Comparison of ENCODE assay signal across 21 mouse cellular contexts in the genomic region with DNA sequence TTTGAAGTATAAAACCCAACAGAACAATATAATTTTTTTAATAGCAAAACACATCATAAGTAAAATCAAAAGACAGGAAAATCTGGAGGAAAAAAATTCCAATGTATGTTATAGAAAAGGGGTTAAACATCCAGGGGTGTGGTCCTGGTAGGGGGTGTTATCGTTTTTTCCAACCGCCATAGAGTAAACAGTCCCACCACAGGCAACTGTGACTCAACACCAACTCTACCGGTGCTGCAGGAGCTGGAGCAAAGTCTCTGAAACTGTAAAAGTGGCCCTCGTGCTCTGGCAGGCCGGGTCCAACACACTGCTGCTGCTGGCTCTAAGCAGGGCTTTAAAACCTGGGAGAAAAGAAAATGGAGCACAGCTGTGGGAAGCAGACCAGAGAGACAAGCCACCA. TPM values are rescaled to one million over a fixed set of nuclear protein-coding genes. Genes with fewer than 3 reads are reported as not detected.
DNase-seq lines count a peak whose midpoint lies in the region; ATAC-seq and TF ChIP-seq lines count a peak whose summit lies in the region.
"Had no signal": no experiment of that assay in that cellular context is flagged by ENCODE, and none has a peak within 500 bp of the region (broad histone marks: within the 10 kb centered on the region; RNA-seq: fewer than 3 reads in every experiment).

No protein-coding gene starts in this region.

- TF ChIP-seq CTCF in MEL (IDR thresholded peaks at IDR 0.05 in 2 of 3, conservative IDR thresholded peaks at IDR 0.05 in 1 of 3; ENCODE audit: control insufficient read depth in 1 of 3, insufficient read depth in 1 of 3, low read depth in 2 of 3, low read length in 3 of 3, poor library complexity in 1 of 3, severe bottlenecking in 1 of 3): no peak

- 51% methylated on average over 5 of the region's 5 CpGs for WGBS in liver, embryonic 12.5 days (ENCODE audit: insufficient replicate concordance)
- 66% methylated on average over 5 of the region's 5 CpGs for WGBS in liver, embryonic 11.5 days

- no peak for ATAC-seq in liver, embryonic 12.5 days
- no peak for ATAC-seq in liver, embryonic 11.5 days (replicated peaks; ENCODE audit: low FRiP score)
- ATAC-seq in erythroblast, adult 5-6 weeks (replicated peaks; ENCODE audit: low FRiP score, poor library complexity, severe bottlenecking): no peak
- ATAC-seq: forebrain, embryonic 13.5 days; forebrain, embryonic 15.5 days; forebrain, postnatal 0 days had no signal

- H3K4me2 ChIP-seq in liver, embryonic 12.5 days: no peak overlapping the region
- H3K4me2 ChIP-seq in liver, embryonic 11.5 days: no peak overlapping the region
- H3K4me2 ChIP-seq: embryonic facial prominence, embryonic 13.5 days; embryonic facial prominence, embryonic 15.5 days; forebrain, embryonic 13.5 days; forebrain, embryonic 15.5 days had no signal

- no peak for TF ChIP-seq POLR2A in MEL (IDR thresholded peaks at IDR 0.05; ENCODE audit: control insufficient read depth in 1 of 2, insufficient read depth in 1 of 2, low read depth in 1 of 2, low read length in 2 of 2, poor library complexity in 1 of 2)

- TF ChIP-seq RAD21 in MEL (IDR thresholded peaks at IDR 0.05; ENCODE audit: low read depth, low read length): no peak

- H3K27me3 ChIP-seq in liver, embryonic 12.5 days (replicated peaks): 0 out of 2 replicates have a peak, but pooled peaks cover 4% of the 10 kb centered on the region
- no peaks in the 10 kb centered on the region for H3K27me3 ChIP-seq in liver, embryonic 11.5 days (replicated peaks; ENCODE audit: control insufficient read depth, insufficient read depth, low read length)
- no peaks in the 10 kb centered on the region for H3K27me3 ChIP-seq in MEL (ENCODE audit: control insufficient read depth in 1 of 2, insufficient read depth in 2 of 2, low read length in 2 of 2)
- H3K27me3 ChIP-seq: embryonic facial prominence, embryonic 13.5 days; embryonic facial prominence, embryonic 15.5 days; forebrain, embryonic 13.5 days; forebrain, embryonic 15.5 days had no signal

- H3K4me1 ChIP-seq in liver, embryonic 12.5 days: peaks cover 17% of the 10 kb centered on the region
- no peaks in the 10 kb centered on the region for H3K4me1 ChIP-seq in liver, embryonic 11.5 days (replicated peaks; ENCODE audit: control insufficient read depth, insufficient read depth, low read length)
- H3K4me1 ChIP-seq in MEL (ENCODE audit: control insufficient read depth in 1 of 2, insufficient read depth in 2 of 2, low read length in 2 of 2): peaks cover 2 to 10% of the 10 kb centered on the region in 2 experiments; a peak in 2 of 4 replicates
- H3K4me1 ChIP-seq: forebrain, embryonic 13.5 days had no signal

- H3K79me2 ChIP-seq in MEL (ENCODE audit: control insufficient read depth, insufficient read depth, low read length, poor library complexity): no peaks in the 10 kb centered on the region

- no peak overlapping the region for H3K9ac ChIP-seq in liver, embryonic 12.5 days
- no peak overlapping the region for H3K9ac ChIP-seq in liver, embryonic 11.5 days (ENCODE audit: low read depth, low read length)
- no peak overlapping the region for H3K9ac ChIP-seq in MEL (ENCODE audit: control insufficient read depth, low read depth, low read length, poor library complexity, severe bottlenecking)
- H3K9ac ChIP-seq: embryonic facial prominence, embryonic 13.5 days; embryonic facial prominence, embryonic 15.5 days; forebrain, embryonic 13.5 days; forebrain, embryonic 15.5 days; forebrain, postnatal 0 days had no signal

- H3K36me3 ChIP-seq in liver, embryonic 12.5 days: no peaks in the 10 kb centered on the region
- no peaks in the 10 kb centered on the region for H3K36me3 ChIP-seq in liver, embryonic 11.5 days (ENCODE audit: control insufficient read depth, insufficient read depth, low read length)
- H3K36me3 ChIP-seq in MEL (ENCODE audit: control insufficient read depth in 1 of 2, insufficient read depth in 2 of 2, low read length in 2 of 2): peaks cover 0 to 9% of the 10 kb centered on the region in 2 experiments; a peak in 2 of 4 replicates
- H3K36me3 ChIP-seq: embryonic facial prominence, embryonic 13.5 days; embryonic facial prominence, embryonic 15.5 days; forebrain, embryonic 15.5 days; G1E had no signal

- TF ChIP-seq EP300 in MEL (IDR thresholded peaks at IDR 0.05; ENCODE audit: low read depth in 1 of 2, low read length in 2 of 2): peak in 1 of 2 experiments; percentile 73; a peak in 3 of 4 replicates

- no peak overlapping the region for H3K4me3 ChIP-seq in liver, embryonic 12.5 days
- no peak overlapping the region for H3K4me3 ChIP-seq in liver, embryonic 11.5 days (ENCODE audit: low read depth, low read length)
- no peak overlapping the region for H3K4me3 ChIP-seq in MEL (ENCODE audit: control insufficient read depth in 1 of 2, insufficient read depth in 1 of 2, low read depth in 2 of 2, low read length in 2 of 2)
- H3K4me3 ChIP-seq: embryonic facial prominence, embryonic 13.5 days; embryonic facial prominence, embryonic 15.5 days; forebrain, embryonic 13.5 days; forebrain, embryonic 15.5 days had no signal

- DNase-seq in liver, embryonic 11.5 days (ENCODE audit: low spot score): no peak
- peak; percentile 68 for DNase-seq in 416B (ENCODE audit: low read depth)
- DNase-seq in MEL (ENCODE audit: low read depth, low spot score): peak; percentile 63
- DNase-seq: adrenal gland, adult 2 months; adrenal gland, postnatal 10 days; adrenal gland, postnatal 25 days; cerebellum, adult 11 months; cerebellum, adult 18-20 months; cerebellum, adult 8-10 months; cerebellum, adult 9-11 months; cerebellum, postnatal 14 days; cerebellum, postnatal 36 days; embryo, embryonic 11 days; forebrain, postnatal 0 days had no signal

- peak overlapping the region; percentile 34 for H3K27ac ChIP-seq in liver, embryonic 12.5 days
- H3K27ac ChIP-seq in liver, embryonic 11.5 days (ENCODE audit: low read depth, low read length): no peak overlapping the region
- H3K27ac ChIP-seq in MEL (ENCODE audit: control insufficient read depth, low read depth, low read length): peak overlapping the region; percentile 61; the same call in 1 of the 2 replicates
- H3K27ac ChIP-seq: embryonic facial prominence, embryonic 13.5 days; embryonic facial prominence, embryonic 15.5 days; forebrain, embryonic 13.5 days; forebrain, embryonic 15.5 days had no signal

- no peaks in the 10 kb centered on the region for H3K9me3 ChIP-seq in liver, embryonic 12.5 days (replicated peaks)
- H3K9me3 ChIP-seq in liver, embryonic 11.5 days (ENCODE audit: control insufficient read depth, low read length): no peaks in the 10 kb centered on the region
- no peaks in the 10 kb centered on the region for H3K9me3 ChIP-seq in MEL (replicated peaks; ENCODE audit: insufficient read depth, low read length)
- H3K9me3 ChIP-seq: embryonic facial prominence, embryonic 13.5 days; embryonic facial prominence, embryonic 15.5 days; forebrain, embryonic 13.5 days; forebrain, embryonic 15.5 days; G1E had no signal

TF ChIP-seq in MEL, 35 proteins besides CTCF, POLR2A, EP300 and RAD21:
- peak; percentile 23; the same call in 1 of the 2 replicates for TF ChIP-seq GATA1 (IDR thresholded peaks at IDR 0.05; ENCODE audit: low read depth, low read length)
- TF ChIP-seq MYB (IDR thresholded peaks at IDR 0.05; ENCODE audit: low read depth, low read length): peak; percentile 81
- TF ChIP-seq MYC (IDR thresholded peaks at IDR 0.05; ENCODE audit: low read depth, low read length): no peak
TF ChIP-seq in MEL: peak in this region for 2.

RNA-seq across cellular contexts. Expression of a gene that starts 11.0 kb away (rescaled TPM):
- 56.9 and 59.3 TPM in 2 replicates for polyA plus RNA-seq in liver, embryonic 12.5 days (2016; fragmentation: Nextera tagmentation; extraction: Ambion mirVana)
- polyA plus RNA-seq in liver, embryonic 11.5 days (2014; fragmentation: Nextera tagmentation; extraction: Ambion mirVana): 90.6 and 98.4 TPM in 2 replicates
- total RNA-seq in MEL (2012; rRNA removed): 41.0 and 47.3 TPM in 2 replicates
- 10 to 100 TPM; 50.0 to 86.3 TPM for polyA plus RNA-seq in MEL (2012; ENCODE audit: insufficient read depth in 1 of 2, insufficient read length in 2 of 2, low read depth in 1 of 2, low replicate concordance in 2 of 2, missing spikeins in 1 of 2)
- 10.4 and 19.4 TPM in 2 replicates for total RNA-seq in erythroblast, adult 5-6 weeks (2015; ENCODE audit: low replicate concordance)
- total RNA-seq in erythroblast, adult 5-6 weeks (2017; ENCODE audit: low replicate concordance): 6.7 and 9.2 TPM in 2 replicates

RNA-seq across cellular contexts. Expression of a gene that starts 42.4 kb away (rescaled TPM):
- polyA plus RNA-seq in liver, embryonic 12.5 days (2016; fragmentation: Nextera tagmentation; extraction: Ambion mirVana): 81.1 and 83.7 TPM in 2 replicates
- polyA plus RNA-seq in liver, embryonic 11.5 days (2014; fragmentation: Nextera tagmentation; extraction: Ambion mirVana): 114 and 120 TPM in 2 replicates
- 75.1 and 86.4 TPM in 2 replicates for total RNA-seq in MEL (2012; rRNA removed)
- 100 to 1,000 TPM in 1 of 2 experiments, not detected in 1; 122 TPM for polyA plus RNA-seq in MEL (2012; ENCODE audit: insufficient read depth in 1 of 2, insufficient read length in 2 of 2, low read depth in 1 of 2, low replicate concordance in 2 of 2, missing spikeins in 1 of 2)
- total RNA-seq in erythroblast, adult 5-6 weeks (2015; ENCODE audit: low replicate concordance): 22.9 and 35.7 TPM in 2 replicates
- total RNA-seq in erythroblast, adult 5-6 weeks (2017; ENCODE audit: low replicate concordance): 47.8 and 63.0 TPM in 2 replicates
